Mouse (Mus musculus) lung, postnatal 25 days (tissue): ENCODE results near the gene Elovl7.

Experiments
- DNase-seq: peaks from one replicate; pipeline ENCODE4 v3.0.0; 2022; ENCODE audit warnings: low spot score

Gene Elovl7

GRCm38 (mm10) chr13:108241715-108242114, 27.5 kb downstream of the Elovl7 start:
- DNase-seq = no peak

GRCm38 (mm10) chr13:108245086-108245697, 31.0 kb downstream of the Elovl7 start:
- no peak for DNase-seq

GRCm38 (mm10) chr13:108251106-108251505, 36.9 kb downstream of the Elovl7 start:
- no peak for DNase-seq

GRCm38 (mm10) chr13:108253977-108254376, 39.8 kb downstream of the Elovl7 start:
- no peak for DNase-seq

GRCm38 (mm10) chr13:108263042-108263441, 48.8 kb downstream of the Elovl7 start:
- DNase-seq = peak; percentile 16

GRCm38 (mm10) chr13:108265394-108265793, 51.2 kb downstream of the Elovl7 start:
- DNase-seq = no peak

- DNase-seq = no peak
Measured at GRCm38 (mm10) chr13:108267841-108268634, 53.8 kb downstream of the Elovl7 start.

- DNase-seq = no peak
Measured at GRCm38 (mm10) chr13:108271458-108272148, 57.4 kb downstream of the Elovl7 start.

- no peak for DNase-seq
Measured at GRCm38 (mm10) chr13:108272332-108272731, 58.1 kb downstream of the Elovl7 start.

GRCm38 (mm10) chr13:108273034-108273433, 58.8 kb downstream of the Elovl7 start:
- DNase-seq = no peak

- no peak for DNase-seq
Measured at GRCm38 (mm10) chr13:108273456-108273855, 59.3 kb downstream of the Elovl7 start.

- DNase-seq = no peak
Measured at GRCm38 (mm10) chr13:108276561-108276960, 62.4 kb downstream of the Elovl7 start.

- DNase-seq = no peak
Measured at GRCm38 (mm10) chr13:108277320-108277719, 63.1 kb downstream of the Elovl7 start.

GRCm38 (mm10) chr13:108278592-108278991, 64.4 kb downstream of the Elovl7 start:
- no peak for DNase-seq

- no peak for DNase-seq
Measured at GRCm38 (mm10) chr13:108284312-108284711, 70.1 kb downstream of the Elovl7 start.

GRCm38 (mm10) chr13:108287953-108288352, 73.7 kb downstream of the Elovl7 start:
- DNase-seq = no peak

GRCm38 (mm10) chr13:108289436-108289835, 75.2 kb downstream of the Elovl7 start:
- no peak for DNase-seq

- no peak for DNase-seq
Measured at GRCm38 (mm10) chr13:108290314-108290713, 76.1 kb downstream of the Elovl7 start.

GRCm38 (mm10) chr13:108297350-108298093, 83.3 kb downstream of the Elovl7 start:
- DNase-seq = peak; percentile 69

GRCm38 (mm10) chr13:108298241-108298640, 84.0 kb downstream of the Elovl7 start:
- no peak for DNase-seq

GRCm38 (mm10) chr13:108300346-108300950, 86.2 kb downstream of the Elovl7 start:
- no peak for DNase-seq

- no peak for DNase-seq
Measured at GRCm38 (mm10) chr13:108301411-108301810, 87.2 kb downstream of the Elovl7 start.
